Mouse (Mus musculus) liver, postnatal 0 days (tissue): ENCODE measurements around the gene Pax4.

Experiments
- CTCF ChIP-seq: sonication (generic); IDR thresholded peaks from 2 replicates; pipeline ENCODE4 v1.5.1; 2016; ENCODE audit warnings: antibody characterized with exemption, low read depth
- EP300 ChIP-seq: IDR thresholded peaks from 2 replicates; pipeline ENCODE4 v1.6.1; 2016; ENCODE audit warnings: antibody characterized with exemption, low read depth, mild to moderate bottlenecking

GRCm38 (mm10) chr6:28449253-28449652, at the start of gene Pax4:
- TF ChIP-seq CTCF (no peak), EP300 (no peak)
